Mouse (Mus musculus) retina, postnatal 7 days (tissue): ENCODE results near the gene Gm5127.

ENCODE experiments used
- DNase-seq: peaks from one replicate; pipeline ENCODE4 v3.0.0-alpha.2; 2012; ENCODE audit warnings: low read depth, low spot score

The Gm5127 gene

DNA sequence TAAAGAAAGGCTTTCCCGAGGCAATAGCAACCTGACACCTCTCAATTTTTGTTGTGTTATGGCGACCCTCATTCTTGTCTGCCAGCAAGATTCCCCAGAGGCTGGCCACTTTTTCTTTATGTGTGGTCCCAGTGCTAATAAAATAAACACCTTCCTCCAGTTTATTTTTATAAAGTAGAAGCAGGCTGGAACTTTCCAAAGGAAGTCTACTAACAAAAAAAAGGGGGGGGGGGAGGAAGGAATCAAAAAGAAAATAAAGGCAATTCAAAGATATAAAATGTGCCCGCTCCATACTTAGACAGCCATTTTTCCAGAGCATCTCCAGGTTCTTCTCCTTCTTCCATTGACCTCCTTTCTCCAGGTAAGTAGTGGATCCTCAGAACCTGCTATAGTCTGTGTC is at the start of gene Gm5127:
Gene Gm5127 (plus strand): TSS at position 301 of the 400 bp plus-strand sequence.
- DNase-seq = no peak

DNA sequence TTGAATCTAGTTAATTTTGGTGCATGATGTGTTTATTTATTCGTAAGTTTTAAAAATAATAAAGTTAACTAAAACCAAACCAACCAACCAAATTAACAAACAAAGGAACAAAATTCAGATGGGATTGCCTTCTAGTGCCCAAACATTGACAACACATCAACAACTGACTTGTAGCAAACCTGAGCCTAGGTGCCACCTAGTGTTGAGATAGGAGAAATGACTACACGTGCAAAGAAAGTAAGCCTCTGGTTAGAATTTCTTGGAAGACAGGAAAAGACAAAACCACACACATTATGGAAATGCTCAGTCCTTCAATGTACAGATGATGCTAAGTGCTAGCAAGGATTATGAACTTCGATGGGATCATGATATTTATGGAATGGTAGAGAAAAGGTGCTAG is 46.6 kb upstream of the Gm5127 start:
- no peak for DNase-seq

- DNase-seq = no peak
Observed at GRCm38 (mm10) chrX:106555457-106555856, 27.5 kb upstream of the Gm5127 start.

DNA sequence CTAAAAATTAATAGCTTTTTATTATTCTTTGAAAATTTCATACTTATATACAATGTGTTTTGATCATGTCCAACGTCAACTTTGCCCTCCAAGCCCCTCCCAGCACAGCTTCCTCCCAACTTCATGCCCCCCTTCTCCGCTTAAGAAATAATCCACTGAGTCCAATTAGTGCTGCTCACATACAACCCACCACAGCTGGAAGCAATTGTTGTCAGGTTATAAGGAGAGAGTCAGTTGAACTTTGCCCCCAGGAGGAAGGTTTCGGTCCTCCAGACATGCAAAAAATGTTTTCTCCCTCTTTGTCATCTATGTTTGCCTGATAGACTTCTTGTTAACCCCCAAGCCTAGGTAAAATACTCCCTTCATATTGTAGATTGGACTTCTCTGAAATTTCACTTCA is 4.0 kb upstream of the Gm5127 start:
- no peak for DNase-seq

GRCm38 (mm10) chrX:106580410-106580809 is 2.6 kb upstream of the Gm5127 start:
- DNase-seq = no peak

DNA sequence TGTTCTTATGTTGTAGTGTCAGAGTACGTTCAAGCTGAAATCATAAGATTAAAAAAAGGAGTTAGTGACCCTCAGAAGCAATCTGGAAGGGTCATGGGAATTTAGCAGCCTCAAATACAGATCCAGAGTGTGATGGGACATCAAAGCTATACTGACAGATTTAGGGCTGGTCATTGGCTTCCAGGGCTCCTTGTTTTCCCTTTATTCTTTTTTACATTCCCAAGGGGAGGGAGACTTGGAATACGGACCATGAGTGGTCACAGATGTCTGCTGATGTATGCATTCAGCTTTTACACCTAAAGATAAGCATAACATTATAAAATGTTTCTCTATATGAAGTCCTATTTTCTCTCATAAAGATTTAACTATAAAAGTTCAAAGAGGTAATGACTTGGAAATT is 789 bp upstream of the Gm5127 start:
- no peak for DNase-seq

DNA sequence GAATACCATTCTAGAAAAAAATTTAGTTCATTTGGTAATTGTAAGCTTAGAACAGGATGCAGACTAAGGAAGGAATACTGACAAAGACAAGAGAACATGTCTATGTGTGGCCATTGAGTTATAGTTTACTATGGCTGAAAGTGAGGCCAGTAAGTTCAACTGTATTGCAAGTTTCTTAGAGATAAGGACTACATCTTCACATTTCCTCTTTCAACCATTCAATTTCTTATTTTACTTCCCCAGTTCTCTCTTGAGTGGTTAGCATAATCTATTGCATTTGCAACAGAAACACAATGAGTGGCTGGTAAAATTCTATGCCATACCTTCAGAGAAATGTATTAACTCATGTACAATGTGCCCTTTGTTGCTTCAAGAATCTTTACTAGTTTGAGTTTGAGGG is 10.9 kb downstream of the Gm5127 start:
- DNase-seq = no peak

- DNase-seq = no peak
Observed at GRCm38 (mm10) chrX:106595904-106596303, 12.9 kb downstream of the Gm5127 start.

- DNase-seq = no peak
Observed at GRCm38 (mm10) chrX:106602574-106603258, 19.7 kb downstream of the Gm5127 start.

DNA sequence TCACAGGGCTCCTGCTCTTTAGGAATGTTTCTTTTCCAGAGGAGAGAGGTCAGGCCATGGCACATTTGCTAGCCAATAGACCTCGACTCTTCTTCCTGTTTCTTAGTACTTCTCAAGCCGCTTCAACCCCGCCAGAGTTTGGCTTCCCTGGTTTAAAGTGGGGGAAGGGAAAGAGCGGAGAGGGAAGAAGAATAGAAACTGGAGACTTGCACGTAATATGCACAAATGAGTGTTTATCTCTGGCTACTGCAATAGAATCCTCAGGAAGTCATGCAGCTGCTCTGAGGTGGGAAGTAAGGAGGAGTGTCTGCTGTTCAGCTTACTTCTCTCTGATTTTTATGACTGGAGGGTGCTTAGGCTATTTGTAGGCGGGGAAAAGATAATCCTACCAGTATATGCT is 20.4 kb downstream of the Gm5127 start, which contains the start of gene Cysltr1:
Gene Cysltr1 (minus strand): TSS at position 294 of the 400 bp plus-strand sequence.
- no peak for DNase-seq

DNA sequence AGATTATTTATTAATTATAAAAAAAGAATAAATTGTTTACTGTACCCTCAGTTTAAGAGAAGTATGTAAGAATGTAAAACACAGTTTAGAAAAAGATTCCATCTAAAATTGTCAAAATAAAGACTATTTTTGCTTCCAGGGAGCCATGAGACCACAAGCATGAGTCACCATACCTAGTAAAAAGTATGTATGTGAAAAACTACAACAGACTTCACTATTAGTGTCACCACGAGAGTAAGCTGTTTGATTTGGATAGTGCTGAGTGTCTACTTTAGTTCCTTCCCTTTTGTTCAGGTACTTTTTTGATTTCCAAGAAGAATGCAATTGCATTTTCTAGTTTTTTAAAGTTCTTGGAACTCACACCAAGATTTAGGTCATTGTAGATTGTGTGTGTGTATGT is 39.5 kb downstream of the Gm5127 start:
- no peak for DNase-seq

DNA sequence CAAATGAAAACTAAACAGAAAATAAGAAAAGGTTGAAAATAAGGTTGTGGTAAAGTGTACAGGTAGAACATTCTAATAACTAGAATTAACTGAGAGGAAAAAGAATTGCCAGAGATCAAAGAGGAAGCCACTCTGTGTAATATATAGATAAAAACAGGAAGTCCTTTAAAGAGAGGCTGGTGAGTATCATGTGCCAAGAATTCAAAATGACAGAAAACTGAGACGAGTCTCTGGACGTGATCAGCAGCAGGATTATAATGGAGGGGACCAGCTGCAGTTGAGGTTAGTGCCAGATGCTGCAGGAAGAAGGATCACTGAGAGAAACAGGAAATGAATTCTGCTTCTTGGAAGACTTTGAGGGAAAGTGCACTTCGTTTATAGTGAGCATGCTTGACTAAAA is 40.7 kb downstream of the Gm5127 start:
- DNase-seq = no peak

DNA sequence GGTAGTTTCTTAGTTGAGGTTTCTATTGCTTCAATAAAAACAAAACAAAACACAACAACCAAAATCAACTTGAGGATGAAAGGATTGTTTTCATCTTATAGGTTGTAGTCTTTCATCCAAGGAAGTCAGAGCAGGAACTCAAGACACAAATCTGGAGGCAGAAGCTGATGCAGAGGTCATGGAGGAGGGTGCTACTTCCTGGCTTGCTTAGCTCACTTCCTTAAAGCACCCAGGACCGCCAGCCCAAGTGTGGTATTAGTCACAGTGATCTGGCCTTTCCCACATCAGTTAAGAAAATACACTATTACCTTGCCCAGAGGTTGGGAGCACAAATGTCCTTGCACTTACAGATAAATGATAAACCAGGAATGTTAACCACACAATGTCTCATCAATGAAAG is 45.5 kb downstream of the Gm5127 start:
- DNase-seq = no peak

DNA sequence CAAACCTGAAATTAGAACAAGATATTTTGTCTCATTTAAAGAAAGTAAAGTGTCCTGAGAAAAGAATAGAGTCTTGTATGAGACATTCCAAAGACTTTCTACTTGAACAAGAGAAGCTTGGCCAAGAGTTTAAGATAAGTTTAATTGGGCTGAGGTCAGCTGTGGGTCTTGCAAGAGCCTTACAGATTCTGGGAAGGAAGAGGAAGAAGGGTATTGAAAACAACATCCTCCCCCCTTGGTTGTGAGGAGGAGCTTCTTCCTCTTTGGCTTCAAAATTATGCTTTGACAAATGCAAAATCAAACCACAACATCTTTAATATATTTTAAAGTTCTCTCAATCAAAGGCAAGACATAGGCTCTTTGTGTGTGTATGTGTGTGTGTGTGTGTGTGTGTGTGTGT is 50.6 kb downstream of the Gm5127 start:
- no peak for DNase-seq

GRCm38 (mm10) chrX:106634799-106635541 is 52.0 kb downstream of the Gm5127 start:
- no peak for DNase-seq

DNA sequence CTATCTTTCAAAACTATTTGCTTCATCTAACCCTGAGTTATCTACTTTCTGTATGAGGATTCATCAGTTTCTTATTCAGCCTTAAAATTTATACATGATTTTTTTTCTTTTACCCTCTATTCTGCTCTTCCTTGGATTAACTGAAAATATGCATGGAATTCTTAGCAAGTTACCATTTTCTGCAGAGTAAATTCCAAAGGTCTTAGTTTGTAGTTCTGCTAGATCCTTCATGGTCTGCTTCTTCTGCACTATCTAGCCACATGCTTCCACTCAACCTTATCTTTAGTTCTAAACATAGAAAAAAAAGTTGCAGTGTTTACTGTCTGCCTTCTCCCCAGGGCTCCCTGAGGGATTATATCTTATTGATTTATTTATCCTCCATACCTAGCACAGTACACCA is 79.1 kb downstream of the Gm5127 start:
- no peak for DNase-seq

- DNase-seq = no peak
Observed at GRCm38 (mm10) chrX:106704590-106704989, 121.6 kb downstream of the Gm5127 start.

GRCm38 (mm10) chrX:106717160-106717559 is 134.2 kb downstream of the Gm5127 start:
- no peak for DNase-seq

DNA sequence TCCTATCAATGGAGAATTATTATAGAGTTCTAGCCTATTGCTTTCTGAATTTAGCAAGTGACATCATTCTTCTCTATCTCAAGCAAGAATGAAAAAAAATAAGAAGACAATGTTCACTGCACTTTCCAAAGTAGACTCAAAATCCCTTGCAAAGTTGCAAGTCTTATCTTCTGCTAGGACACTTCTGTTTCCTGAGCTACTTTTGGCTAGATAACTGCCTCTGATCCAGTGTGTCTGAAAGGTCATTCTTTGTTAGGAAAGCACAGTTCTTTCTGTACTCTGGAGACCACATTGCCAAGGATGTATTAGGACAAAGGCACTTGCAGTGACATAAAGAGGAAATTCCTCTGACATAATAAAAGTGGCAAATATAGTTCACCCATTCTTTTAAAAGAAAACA is 159.3 kb downstream of the Gm5127 start:
- DNase-seq = no peak

- DNase-seq = no peak
Observed at GRCm38 (mm10) chrX:106755272-106755671, 172.3 kb downstream of the Gm5127 start.
